Mouse (Mus musculus): ENCODE data around the gene Ly75. TPM values are rescaled to one million over a fixed set of nuclear protein-coding genes. Genes with fewer than 3 reads are reported as not detected.

Gene Ly75
- polyA plus RNA-seq, 2 experiments = 1.0 to 1.3 TPM

GRCm38 (mm10) chr2:60365820-60366610 lies 17.1 kb downstream of the Ly75 start:
- Histone ChIP-seq H3K9ac (ENCODE audit: low read depth, low read length, severe bottlenecking) (no peak overlapping the region), H3K4me3 (replicated peaks; ENCODE audit: low read length) (no peak overlapping the region), H3K4me1 (ENCODE audit: control insufficient read depth, insufficient read depth, low read length) (no peaks in the 10 kb centered on the region), H3K4me2 (replicated peaks; ENCODE audit: low read depth, low read length, severe bottlenecking) (no peak overlapping the region), H3K27ac (replicated peaks; ENCODE audit: low read depth, low read length) (no peak overlapping the region), H3K36me3 (ENCODE audit: control insufficient read depth, insufficient read depth, low read length) (no peaks in the 10 kb centered on the region), H3K27me3 (ENCODE audit: control insufficient read depth, insufficient read depth, low read length) (no peaks in the 10 kb centered on the region), H3K9me3 (ENCODE audit: control insufficient read depth, low read length) (no peaks in the 10 kb centered on the region)
- ATAC-seq (ENCODE audit: low FRiP score, low read depth) = no peak
- DNase-seq (ENCODE audit: low spot score) = no peak
- no peak for TF ChIP-seq POLR2A (IDR thresholded peaks at IDR 0.05; ENCODE audit: borderline replicate concordance, extremely low read depth, insufficient read depth, insufficient read length)
- 84% methylated on average over 5 of the region's 5 CpGs for WGBS

GRCm38 (mm10) chr2:60365138-60365775 lies 17.8 kb downstream of the Ly75 start:
- Histone ChIP-seq H3K27me3 (ENCODE audit: control insufficient read depth, insufficient read depth, low read length) (no peaks in the 10 kb centered on the region), H3K9ac (ENCODE audit: low read depth, low read length, severe bottlenecking) (no peak overlapping the region), H3K4me1 (ENCODE audit: control insufficient read depth, insufficient read depth, low read length) (no peaks in the 10 kb centered on the region), H3K4me3 (replicated peaks; ENCODE audit: low read length) (no peak overlapping the region), H3K9me3 (ENCODE audit: control insufficient read depth, low read length) (no peaks in the 10 kb centered on the region), H3K27ac (replicated peaks; ENCODE audit: low read depth, low read length) (no peak overlapping the region), H3K36me3 (ENCODE audit: control insufficient read depth, insufficient read depth, low read length) (no peaks in the 10 kb centered on the region), H3K4me2 (replicated peaks; ENCODE audit: low read depth, low read length, severe bottlenecking) (no peak overlapping the region)
- ATAC-seq (ENCODE audit: low FRiP score, low read depth) (no peak), DNase-seq (ENCODE audit: low spot score) (no peak)
- 70% methylated on average over 7 of the region's 7 CpGs for WGBS
- TF ChIP-seq POLR2A (IDR thresholded peaks at IDR 0.05; ENCODE audit: borderline replicate concordance, extremely low read depth, insufficient read depth, insufficient read length) = no peak

GRCm38 (mm10) chr2:60362146-60362545 lies 21.0 kb downstream of the Ly75 start:
- WGBS = 84% methylated on average over 6 of the region's 6 CpGs
- no peak overlapping the region for H3K9ac ChIP-seq (ENCODE audit: low read depth, low read length, severe bottlenecking)
- no peak for DNase-seq (ENCODE audit: low spot score)
- H3K9me3 ChIP-seq (ENCODE audit: control insufficient read depth, low read length) = no peaks in the 10 kb centered on the region
- H3K4me2 ChIP-seq (replicated peaks; ENCODE audit: low read depth, low read length, severe bottlenecking) = no peak overlapping the region
- no peaks in the 10 kb centered on the region for H3K4me1 ChIP-seq (ENCODE audit: control insufficient read depth, insufficient read depth, low read length)
- H3K27ac ChIP-seq (replicated peaks; ENCODE audit: low read depth, low read length) = no peak overlapping the region
- no peak for ATAC-seq (ENCODE audit: low FRiP score, low read depth)
- no peak overlapping the region for H3K4me3 ChIP-seq (replicated peaks; ENCODE audit: low read length)
- no peaks in the 10 kb centered on the region for H3K27me3 ChIP-seq (ENCODE audit: control insufficient read depth, insufficient read depth, low read length)
- no peak for TF ChIP-seq POLR2A (IDR thresholded peaks at IDR 0.05; ENCODE audit: borderline replicate concordance, extremely low read depth, insufficient read depth, insufficient read length)
- no peaks in the 10 kb centered on the region for H3K36me3 ChIP-seq (ENCODE audit: control insufficient read depth, insufficient read depth, low read length)

GRCm38 (mm10) chr2:60359796-60360195 lies 23.3 kb downstream of the Ly75 start:
- no peak overlapping the region for H3K4me3 ChIP-seq (replicated peaks; ENCODE audit: low read length)
- 100% methylated on average over 3 of the region's 3 CpGs for WGBS
- H3K4me2 ChIP-seq (replicated peaks; ENCODE audit: low read depth, low read length, severe bottlenecking) = no peak overlapping the region
- H3K27ac ChIP-seq (replicated peaks; ENCODE audit: low read depth, low read length) = no peak overlapping the region
- H3K36me3 ChIP-seq (ENCODE audit: control insufficient read depth, insufficient read depth, low read length) = no peaks in the 10 kb centered on the region
- DNase-seq (ENCODE audit: low spot score) (no peak), ATAC-seq (ENCODE audit: low FRiP score, low read depth) (no peak)
- no peaks in the 10 kb centered on the region for H3K9me3 ChIP-seq (ENCODE audit: control insufficient read depth, low read length)
- H3K27me3 ChIP-seq (ENCODE audit: control insufficient read depth, insufficient read depth, low read length) = no peaks in the 10 kb centered on the region
- no peak for TF ChIP-seq POLR2A (IDR thresholded peaks at IDR 0.05; ENCODE audit: borderline replicate concordance, extremely low read depth, insufficient read depth, insufficient read length)
- H3K9ac ChIP-seq (ENCODE audit: low read depth, low read length, severe bottlenecking) = no peak overlapping the region
- H3K4me1 ChIP-seq (ENCODE audit: control insufficient read depth, insufficient read depth, low read length) = no peaks in the 10 kb centered on the region

GRCm38 (mm10) chr2:60355388-60355683 lies 27.8 kb downstream of the Ly75 start:
- no peak for DNase-seq (ENCODE audit: low spot score)
- H3K9ac ChIP-seq (ENCODE audit: low read depth, low read length, severe bottlenecking) = no peak overlapping the region
- no peaks in the 10 kb centered on the region for H3K4me1 ChIP-seq (ENCODE audit: control insufficient read depth, insufficient read depth, low read length)
- H3K27me3 ChIP-seq (ENCODE audit: control insufficient read depth, insufficient read depth, low read length) = no peaks in the 10 kb centered on the region
- no peak overlapping the region for H3K27ac ChIP-seq (replicated peaks; ENCODE audit: low read depth, low read length)
- 41% methylated on average over 3 of the region's 3 CpGs for WGBS
- no peak for ATAC-seq (ENCODE audit: low FRiP score, low read depth)
- no peak overlapping the region for H3K4me2 ChIP-seq (replicated peaks; ENCODE audit: low read depth, low read length, severe bottlenecking)
- H3K36me3 ChIP-seq (ENCODE audit: control insufficient read depth, insufficient read depth, low read length) = no peaks in the 10 kb centered on the region
- H3K9me3 ChIP-seq (ENCODE audit: control insufficient read depth, low read length) = no peaks in the 10 kb centered on the region
- no peak overlapping the region for H3K4me3 ChIP-seq (replicated peaks; ENCODE audit: low read length)
- no peak for TF ChIP-seq POLR2A (IDR thresholded peaks at IDR 0.05; ENCODE audit: borderline replicate concordance, extremely low read depth, insufficient read depth, insufficient read length)

All from limb, embryonic 14.5 days (tissue).